Mouse (Mus musculus): ENCODE results near the gene Armc10.
A peak's percentile ranks its signal among the peaks of the same experiment; 100 is the strongest.
"Not testable (repeated sequence)": the region's sequence is repeated elsewhere in the genome, so short reads cannot be mapped to it uniquely, and the experiment has no call there.

Armc10 gene

DNA sequence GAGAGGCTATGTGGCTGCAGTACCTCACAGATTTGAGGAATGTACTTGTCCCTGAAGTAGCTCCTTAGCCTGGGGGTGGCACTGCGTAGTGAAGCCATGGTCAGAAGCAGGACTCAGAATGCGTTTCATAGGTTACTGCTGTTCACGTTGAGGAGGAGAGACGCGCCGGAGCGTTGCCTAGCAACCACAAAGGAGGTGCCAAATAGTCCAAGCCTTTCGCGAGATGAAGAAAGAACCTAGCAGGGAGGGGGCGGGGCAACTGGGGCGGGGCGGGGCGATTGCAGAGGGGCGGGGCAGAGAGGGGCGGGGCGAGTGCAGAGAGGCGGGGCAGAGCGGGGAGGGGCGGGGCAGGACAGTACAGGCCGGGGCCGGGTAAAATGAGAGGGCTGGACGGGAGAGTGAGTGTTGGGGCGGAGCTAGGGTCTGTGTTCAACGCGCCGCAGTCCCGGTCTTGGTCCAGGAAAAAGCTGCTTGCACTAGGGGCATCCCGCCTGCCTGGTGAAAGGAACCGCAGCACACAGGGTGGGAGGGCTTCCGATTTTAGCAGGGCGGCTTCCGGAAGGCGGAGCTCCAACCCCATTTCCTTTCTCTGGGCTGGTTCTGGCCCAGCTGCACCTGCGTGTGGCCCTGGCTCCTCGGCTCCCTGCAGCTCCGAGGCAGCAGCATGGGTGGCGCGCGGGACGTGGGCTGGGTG lies at the start of gene Armc10, which contains the start of gene Fbxl13:
TSS of gene Armc10 (plus strand) at position 375 of the 694 bp plus-strand sequence.
TSS of gene Fbxl13 (minus strand) at position 196 of the 694 bp plus-strand sequence.
- DNase-seq, result peak; percentile 88

DNA sequence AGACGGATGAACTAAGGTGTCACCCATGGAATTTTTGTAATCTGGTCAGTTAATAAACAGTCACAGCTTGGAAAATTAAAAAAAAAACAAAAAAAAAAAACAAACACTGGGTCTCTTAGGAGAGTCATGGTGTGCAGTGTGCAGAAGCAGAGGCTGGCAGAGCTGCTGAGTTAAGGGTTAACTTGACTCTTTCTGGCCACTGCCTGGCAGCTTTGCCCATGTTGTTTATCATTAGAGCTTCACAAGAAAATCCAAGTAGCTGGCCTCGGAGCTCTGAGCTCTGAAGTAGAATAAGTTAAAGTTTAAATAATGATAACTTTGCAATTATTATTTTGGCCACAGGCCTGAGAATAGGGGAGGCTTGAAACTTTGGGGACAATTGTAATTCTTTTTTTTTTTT lies 46.1 kb upstream of the Armc10 start:
- DNase-seq, result not testable (repeated sequence)

DNA sequence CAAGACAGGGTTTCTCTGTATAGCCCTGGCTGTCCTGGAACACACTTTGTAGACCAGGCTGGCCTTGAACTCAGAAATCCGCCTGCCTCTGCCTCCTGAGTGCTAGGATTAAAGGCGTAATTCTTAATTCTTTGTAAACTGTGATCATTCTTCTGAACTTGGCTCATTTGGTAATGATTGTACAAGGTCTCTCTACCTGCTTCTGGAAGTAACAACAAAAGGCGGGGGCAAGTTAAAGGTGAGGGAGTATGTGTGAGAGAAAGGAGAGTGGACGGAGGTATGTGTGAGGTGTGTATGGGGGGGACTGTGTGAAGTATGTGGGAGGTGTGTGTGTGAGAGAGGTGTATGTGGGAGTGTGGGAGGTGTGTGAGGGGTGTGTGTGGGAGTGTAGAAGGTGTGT lies 45.7 kb upstream of the Armc10 start:
- DNase-seq, result no peak

DNA sequence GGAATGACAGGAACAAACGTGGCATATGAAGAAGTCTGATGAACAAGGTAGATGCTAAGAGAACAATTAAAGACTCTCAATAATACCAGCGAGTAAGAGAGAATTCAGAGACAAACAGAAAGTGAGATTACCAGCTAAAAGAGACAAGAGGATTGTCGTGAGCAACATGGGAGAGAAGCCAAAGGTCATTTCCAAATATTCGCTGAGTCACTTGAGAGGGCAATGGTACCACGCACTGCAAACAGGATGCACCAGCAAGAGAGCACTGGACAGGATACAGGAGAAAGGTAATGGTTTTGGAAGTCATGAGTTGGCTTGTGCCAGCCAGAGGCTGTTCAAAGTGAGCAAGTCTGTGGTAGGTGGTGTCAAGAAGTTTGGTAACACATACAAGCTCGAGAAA lies 39.7 kb upstream of the Armc10 start:
- DNase-seq, result no peak

DNA sequence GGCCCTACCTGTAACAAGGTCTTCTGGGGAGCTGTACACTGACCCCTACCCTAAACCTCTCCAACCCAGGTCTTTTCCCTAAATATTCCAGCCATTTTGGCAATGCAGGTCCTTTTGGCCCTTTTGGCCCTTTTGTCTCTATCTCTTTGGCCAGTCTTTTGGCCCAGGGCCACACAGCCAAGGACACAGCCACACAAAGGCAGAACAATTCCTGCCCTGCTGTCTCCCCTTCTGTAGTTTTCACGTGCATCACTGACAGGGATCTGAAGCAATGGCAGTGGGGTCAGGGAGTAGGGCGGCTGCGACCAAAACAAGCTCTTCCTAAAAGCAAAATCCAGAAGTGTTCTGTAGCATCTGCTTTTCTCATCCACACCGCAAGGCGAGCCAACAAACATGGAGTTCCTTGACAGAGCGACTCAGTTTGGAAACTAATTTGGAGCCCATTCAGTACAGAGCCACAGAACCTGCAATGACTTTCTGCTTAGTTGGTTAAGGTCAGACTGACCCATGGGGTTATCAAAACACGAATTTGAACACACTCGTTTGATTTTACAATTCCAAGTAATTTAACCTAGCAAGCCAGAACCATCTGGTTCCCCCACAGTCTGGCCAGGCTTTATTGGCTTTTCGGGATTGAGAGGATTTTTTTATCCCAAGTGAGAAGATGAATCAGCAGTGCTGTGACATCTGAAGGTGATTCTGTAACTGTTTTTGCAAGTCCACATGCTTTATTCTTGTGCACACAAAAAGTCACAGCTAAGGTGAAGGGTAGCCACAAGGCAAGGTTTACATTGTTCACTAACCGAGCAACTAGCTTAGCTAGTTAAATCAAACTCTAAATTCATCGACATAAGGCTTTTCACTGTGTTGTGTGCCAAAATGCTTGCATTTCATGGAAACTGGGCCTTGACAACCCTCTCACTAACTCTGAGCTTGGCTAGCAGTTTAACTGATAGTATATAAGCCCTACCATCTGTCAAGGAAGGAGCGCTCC lies 37.0 kb upstream of the Armc10 start:
- DNase-seq, result peak; percentile 37

DNA sequence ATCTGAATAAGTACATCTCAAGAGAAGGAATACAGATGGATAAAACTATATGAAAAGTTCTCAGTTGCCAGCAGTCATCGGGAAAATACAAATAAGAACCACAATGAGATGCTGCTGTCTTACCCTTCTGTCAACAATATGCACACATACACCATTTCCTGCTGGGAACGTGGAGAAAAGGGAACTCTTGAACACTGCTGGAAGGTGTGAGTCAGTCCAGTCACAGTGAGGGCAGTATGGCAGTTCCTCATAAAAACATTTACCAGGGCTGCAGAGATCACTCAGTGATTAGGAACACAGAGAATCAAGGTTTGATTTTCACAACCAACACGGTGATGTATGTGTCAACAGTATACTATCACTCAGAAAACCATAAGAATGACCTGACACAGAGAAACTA lies 34.6 kb upstream of the Armc10 start:
- DNase-seq, result no peak

DNA sequence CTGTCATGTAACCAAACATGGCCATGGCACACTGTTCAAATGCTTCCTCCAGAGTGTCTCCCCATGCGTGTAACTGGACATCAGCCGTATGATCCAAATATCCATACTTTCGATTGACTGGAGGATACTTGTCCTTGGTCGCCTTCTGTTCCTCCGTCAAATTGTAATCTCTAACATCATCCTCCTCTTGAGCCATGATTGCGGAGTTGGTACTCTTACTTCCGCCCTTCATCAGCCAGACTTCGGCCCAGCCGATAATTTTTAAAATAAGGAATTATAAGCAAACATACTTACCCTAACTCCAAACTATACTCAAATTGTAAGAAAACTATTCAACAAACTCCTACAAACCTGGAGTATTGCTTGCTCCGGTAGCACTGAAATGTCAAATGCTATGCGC lies 31.3 kb upstream of the Armc10 start:
- DNase-seq, result not testable (repeated sequence)

DNA sequence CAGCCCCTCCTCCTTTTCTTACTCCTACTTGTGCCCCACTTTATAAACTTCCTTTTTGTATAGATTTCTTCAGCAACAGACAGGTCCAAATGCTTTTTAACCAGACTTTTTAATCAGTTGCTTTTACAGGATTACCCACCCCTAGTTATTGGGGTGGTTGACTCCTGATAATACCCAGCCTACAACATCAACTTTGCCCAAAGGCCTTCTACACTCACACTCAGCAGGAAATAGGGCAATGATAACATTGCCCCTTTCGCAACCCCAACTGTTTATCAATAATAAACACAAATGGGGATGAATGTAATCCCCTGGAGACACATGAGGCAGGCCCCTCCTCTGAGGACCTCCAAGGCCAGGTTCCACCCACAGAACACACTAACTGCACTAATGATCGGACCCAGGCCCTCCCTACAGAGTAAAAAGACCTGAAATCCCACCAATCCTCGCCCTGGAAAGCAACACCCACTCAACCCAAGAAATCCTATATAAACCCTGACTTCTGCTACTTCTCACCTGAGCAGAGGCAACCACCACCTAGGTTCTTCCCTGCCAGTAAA lies 29.1 kb upstream of the Armc10 start:
- no peak for DNase-seq

DNA sequence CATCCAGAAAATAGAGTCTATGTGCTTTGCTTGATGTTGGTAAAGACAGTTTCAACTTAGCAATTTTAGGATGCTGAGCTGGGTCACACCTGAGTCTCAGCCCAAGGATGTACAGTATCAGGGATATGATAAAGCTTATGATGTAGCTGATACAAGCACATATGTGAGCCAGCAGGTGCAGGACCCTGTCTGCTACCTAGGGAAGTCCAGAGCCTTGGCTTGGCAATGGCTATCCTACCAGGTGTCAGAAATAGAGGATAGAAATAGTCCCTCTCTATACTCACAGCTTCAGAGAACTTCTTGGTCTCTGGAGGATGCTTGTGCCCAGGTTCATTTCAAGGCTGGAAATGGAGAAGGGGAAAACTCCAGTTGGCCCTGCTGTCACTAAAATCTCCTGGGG lies 19.7 kb upstream of the Armc10 start:
- no peak for DNase-seq

DNA sequence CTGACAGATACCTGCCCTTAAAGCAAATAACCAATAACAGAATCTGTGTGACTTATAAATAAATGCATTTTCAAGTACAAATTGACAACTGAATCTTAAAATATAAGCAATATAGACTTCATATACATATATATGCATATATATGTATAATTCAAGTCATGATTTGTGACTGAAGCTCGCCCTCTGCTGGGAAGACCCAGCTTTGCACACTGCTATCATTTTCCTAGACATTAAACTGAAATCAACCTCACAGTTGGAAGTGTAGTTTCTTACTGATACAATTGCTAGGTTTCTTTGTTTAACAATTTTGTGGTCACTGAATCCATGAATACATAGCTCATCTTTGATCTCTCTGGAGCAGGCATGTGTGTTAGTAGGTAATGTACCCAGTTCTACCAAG lies 4.7 kb upstream of the Armc10 start:
- peak; percentile 12 for DNase-seq

DNA sequence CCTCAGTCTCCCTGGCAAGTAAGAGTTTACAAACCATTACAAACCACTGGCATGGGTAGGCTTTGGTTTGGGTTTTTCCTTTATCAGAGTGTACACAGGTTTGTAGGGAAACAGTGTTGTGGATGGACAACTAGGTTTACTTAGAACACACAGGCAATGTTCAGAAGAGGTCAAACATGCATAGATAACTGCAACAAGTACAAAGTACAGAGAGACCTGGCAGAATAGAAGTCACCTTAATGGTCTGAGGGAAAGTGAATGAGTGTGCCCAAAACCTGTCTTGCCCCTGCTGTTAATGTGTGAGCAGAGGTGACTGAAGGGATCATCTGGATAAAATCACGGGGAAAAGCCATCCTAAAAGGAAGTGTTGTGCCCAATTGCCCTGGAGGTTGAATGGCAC lies 2.0 kb upstream of the Armc10 start:
- DNase-seq, result no peak

DNA sequence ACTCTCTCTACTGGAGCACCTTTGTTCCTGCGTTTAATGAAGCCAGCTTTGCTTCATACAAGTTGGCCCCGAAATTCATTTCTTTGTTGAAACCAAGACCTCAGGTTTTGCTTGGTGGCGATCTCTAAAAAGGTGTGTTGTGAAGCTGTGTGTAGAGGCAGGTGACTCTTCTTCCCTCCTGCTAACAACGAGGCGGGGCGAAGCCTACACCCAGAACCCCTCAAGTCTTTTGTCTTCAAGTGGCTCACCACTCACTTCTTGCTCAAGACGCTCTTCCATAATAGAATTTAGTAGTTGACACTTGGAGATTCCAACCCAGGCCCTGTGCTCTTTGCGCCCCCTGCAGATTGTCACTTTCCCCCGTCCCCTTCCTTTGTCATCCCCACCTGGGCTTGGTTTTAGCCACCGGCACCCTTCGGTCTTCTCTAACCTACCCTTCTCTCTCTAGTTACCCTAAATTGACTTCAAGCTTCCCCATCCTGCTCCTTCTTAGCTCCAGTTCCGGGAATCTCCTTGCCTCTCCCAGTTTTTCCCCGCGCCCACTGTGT lies 648 bp upstream of the Armc10 start:
- DNase-seq, result no peak

DNA sequence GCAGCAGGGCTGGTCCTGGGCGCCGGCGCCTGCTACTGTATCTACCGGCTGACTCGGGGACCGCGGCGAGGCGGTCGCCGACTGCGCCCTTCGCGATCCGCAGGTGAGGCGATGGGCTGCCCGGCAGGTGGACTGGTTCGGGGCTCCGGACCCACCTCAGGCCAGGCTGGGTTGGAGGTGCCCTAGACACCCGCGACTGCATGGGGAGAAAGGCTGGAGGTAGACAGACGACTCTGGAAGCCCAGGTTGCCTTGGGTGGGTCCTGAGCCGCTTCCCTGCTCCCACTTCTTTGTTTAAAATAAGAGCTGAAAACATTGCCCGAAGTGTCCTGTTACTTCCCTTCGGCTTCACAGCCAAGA lies 499 bp downstream of the Armc10 start:
- DNase-seq, result no peak

DNA sequence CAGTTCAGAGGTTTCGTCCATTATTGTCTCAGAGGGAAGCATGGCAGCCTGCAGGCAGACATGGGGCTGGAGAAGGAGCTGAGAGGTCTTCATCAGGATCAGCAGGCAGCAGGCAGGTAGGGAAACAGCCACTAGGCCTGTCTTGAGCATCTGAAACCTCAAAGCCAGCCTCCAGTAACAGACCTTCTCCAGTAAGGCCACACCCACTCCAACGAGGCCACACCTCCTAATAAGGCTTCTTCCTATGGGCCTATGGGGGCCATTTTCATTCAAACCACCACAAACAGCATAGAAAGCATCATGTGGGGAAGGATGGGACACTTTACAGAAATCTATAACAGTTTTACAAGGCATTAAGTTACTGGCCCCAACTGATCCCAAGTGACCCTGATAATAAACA lies 5.1 kb downstream of the Armc10 start:
- DNase-seq, result no peak

DNA sequence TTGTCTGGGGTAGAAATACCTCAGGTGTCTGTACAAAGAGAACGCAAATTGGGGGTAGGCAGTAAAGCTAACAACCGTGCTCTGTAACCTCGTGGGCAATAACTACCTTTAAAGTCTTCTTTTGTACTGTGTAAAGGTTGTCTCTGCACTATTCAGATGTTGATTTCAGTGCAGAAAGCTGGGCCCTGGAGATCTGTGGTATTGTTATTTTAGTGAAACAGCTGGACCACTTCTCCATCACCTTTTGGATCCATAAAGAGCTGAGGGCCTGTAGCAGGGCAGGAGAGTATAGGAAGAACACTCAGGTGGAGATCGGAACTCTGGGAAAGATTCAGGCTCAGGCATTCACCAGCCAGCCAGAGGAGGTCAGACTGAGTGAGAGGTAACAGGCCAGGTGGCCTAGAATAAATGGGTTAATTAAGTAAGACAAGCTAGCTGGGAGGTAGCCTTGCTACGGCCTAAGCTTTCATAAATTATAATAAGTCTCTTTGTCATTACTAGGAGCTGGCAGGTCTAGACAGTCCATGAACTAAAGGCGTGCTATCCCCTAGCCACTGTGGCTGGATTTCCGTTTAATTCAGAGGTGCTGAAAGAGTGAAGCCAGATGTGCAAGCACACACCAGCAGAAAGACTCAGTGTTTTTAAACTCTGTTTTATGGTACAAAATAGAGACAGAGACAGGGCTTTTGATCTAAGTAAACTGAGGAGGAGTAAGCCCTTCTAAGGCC lies 6.4 kb downstream of the Armc10 start:
- DNase-seq, result no peak

DNA sequence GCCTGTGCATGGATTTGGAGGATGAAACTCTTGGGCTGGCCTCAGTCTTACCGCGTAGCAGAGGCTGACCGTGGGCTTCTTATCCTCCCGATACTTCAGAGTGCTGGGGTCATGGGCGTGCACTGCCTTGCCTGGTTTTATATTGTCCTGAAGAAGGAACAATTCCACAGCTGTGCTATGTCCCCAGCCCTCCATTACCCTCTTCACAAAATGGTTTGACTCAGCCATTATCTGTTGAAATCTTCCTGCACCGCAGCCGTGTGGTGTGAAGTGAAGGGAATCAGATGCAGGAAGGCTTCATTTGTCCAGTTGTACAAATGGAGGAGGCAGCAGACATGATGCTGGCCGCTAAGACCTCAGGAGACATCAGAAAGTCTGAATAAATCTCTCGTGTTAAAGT lies 11.3 kb downstream of the Armc10 start:
- no peak for DNase-seq

DNA sequence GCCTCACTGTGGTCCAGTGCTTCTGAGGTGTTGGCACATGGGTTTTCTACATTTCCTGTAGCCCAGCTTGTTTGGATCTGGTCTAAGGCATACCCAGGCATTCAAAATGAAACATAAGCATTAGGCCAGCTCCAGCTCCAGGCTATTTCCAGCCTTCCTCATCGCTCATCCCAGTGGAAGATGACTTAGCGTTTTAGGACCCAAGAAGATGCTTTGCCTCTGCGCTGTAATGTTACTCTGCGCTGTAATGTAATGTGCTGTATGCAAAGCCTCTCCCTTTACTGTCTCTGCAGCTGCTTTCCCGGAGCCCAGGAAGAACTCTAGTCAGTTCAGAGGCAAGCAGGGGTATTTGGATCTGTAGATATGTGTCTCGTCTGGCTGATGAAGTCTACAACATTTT lies 12.4 kb downstream of the Armc10 start:
- no peak for DNase-seq

DNA sequence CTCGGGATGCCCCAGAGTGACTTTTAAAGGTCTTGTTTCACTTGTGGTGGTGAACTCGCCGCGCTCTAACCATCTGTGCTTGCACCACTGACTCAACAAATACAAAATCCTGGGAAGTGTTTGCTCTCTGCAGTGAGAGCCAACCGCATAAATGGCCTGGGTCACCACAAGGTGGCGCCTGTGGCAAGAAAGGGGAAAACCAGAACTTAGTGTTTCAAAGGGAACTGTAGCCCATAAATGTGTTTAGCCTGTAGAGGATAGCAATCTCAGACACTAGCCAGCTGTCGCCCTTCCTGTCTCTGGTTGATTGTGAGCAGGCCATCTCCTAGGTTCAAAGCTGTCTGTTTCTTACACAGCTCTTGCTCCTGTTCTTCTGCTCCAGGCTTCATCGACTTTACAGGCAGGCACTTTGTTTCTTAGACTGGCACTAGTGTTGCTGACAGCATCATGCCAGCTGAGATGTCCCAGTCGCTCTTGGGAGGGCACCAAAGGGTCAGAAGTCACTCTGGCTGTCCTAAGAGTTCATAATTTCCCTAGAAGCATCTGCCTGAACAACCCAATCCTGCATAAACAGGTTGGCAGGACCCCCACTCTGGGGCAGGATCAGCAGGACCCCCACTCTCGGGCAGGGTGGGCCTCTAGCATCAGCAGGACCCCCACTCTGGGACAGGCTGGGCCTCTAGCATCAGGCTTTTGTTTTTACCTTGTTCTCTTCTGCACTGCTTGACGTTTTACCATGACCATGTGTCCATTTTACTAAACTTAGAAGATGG lies 13.2 kb downstream of the Armc10 start:
- peak; percentile 62 for DNase-seq

DNA sequence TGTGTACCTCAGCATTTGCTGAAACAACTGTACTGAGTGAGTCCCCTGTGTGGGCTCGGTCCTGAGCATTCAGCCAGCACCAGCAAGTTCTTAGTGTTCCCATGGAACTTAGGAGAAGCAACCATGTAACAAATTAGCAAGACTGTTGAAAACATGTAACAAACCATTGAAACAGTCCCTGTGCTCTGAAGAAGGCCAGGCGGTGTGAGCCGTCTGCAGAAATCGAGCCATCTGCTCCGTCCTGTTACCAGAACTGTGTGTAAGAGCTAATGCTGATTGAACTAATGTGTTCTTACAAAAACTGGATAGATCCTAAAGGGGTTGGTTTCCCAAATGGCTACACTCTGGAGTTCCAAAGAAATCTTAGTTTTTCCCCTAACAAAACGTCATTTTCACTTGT lies 15.2 kb downstream of the Armc10 start:
- DNase-seq, result no peak

DNA sequence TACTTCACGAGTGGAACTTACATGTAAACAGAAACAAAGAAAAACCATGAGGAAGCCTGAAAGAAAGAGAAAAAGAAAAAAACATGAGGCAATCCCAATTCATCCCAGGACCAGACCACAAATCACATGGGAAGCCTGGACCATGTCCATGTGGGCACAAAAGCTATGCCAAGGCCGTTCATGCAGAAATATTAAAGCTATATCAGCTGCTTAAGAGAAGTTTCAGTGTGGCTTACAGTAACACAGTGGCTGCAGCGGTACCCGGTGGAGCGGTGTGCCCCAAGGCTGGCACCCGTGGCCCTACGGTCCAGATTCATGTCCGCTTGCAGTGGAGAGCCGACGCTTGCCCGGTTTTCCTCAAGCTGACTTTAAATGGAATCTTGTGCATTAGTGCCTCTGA lies 17.5 kb downstream of the Armc10 start:
- DNase-seq, result no peak

DNA sequence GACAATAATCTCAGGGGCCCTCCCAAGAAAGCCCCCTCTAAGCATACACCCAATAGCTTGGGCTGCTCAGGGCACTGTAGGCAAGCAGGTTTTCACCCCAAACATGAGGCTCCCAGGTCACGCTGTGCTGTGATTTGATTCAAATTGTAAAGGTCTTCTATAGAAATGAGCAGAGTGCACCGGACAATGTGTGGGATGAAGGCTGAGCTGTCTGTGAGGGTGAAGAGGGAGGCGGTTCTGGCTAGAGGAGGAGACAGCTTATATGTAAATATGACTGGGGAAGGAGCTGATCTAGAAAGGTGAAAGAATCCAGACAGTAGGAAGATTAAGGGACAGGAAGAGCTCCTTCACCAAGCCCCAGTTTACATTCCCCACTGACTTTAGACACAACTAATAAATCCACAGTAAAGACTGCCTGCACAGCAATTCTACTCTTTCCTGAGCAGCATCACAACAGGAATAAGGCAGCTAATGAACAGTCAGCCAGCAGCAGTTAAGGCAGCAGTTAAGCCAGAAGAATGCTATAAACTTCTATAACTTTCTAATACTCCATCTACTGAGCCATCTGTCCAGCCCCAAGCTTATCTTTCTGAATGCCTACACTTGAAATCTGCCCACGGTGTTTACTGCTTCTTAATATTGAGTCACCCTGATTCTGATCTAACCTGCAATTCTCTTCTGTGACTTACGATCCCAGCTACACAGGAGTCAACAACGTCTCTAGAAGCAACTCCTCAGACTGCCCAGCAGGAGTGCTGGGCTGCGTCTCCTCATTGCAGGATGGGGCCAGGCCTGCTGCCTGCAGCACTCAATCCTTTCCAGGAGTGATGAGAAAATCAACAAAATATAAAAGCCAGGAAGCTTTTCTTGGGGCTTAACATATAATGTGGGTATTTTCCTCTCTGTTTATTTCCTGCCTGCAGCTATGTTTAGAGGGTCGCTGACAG lies 21.9 kb downstream of the Armc10 start:
- DNase-seq, result no peak

Data from cerebellum, adult 9-11 months (tissue).